Mouse (Mus musculus) intestine, postnatal 0 days (tissue): ENCODE measurements around the gene Fgf11. TPM values are rescaled to one million over a fixed set of nuclear protein-coding genes. Genes with fewer than 3 reads are reported as not detected.

Experiments
- ATAC-seq: fragments of 200-750 bp; cut with Nextera tagmentation; 2 replicates; pipeline ENCODE4 v1.8.0; 2017; ENCODE audit warnings: mild to moderate bottlenecking, moderate TSS enrichment, moderate library complexity
- H3K27ac ChIP-seq: fragments of 300-500 bp; sonication (generic); 2 replicates; pipeline ENCODE4 v1.5.1; 2014; ENCODE audit warnings: mild to moderate bottlenecking, low read depth, low read length, moderate library complexity
- H3K27me3 ChIP-seq: fragments of 300-500 bp; sonication (generic); replicated peaks from 2 replicates; pipeline ENCODE4 v1.6.1; 2014; ENCODE audit warnings: low read length, mixed read lengths; ENCODE audit not compliant: control insufficient read depth, insufficient read depth
- H3K36me3 ChIP-seq: fragments of 300-500 bp; sonication (generic); 2 replicates; pipeline ENCODE4 v1.6.1; 2014; ENCODE audit warnings: mild to moderate bottlenecking, moderate library complexity; ENCODE audit not compliant: control insufficient read depth, insufficient read depth
- H3K4me1 ChIP-seq: fragments of 300-500 bp; sonication (generic); replicated peaks from 2 replicates; pipeline ENCODE4 v1.6.1; 2014; ENCODE audit warnings: antibody characterized with exemption, low read length, mixed read lengths; ENCODE audit not compliant: control insufficient read depth, insufficient read depth
- H3K4me2 ChIP-seq: fragments of 300-500 bp; sonication (generic); replicated peaks from 2 replicates; pipeline ENCODE4 v1.6.1; 2014; ENCODE audit warnings: low read depth, mild to moderate bottlenecking, moderate library complexity
- H3K4me3 ChIP-seq: fragments of 300-500 bp; sonication (generic); 2 replicates; pipeline ENCODE4 v1.5.1; 2014; ENCODE audit warnings: low read depth, low read length
- H3K9ac ChIP-seq: fragments of 300-500 bp; sonication (generic); 2 replicates; pipeline ENCODE4 v1.6.1; 2014; ENCODE audit warnings: mild to moderate bottlenecking, low read depth, low read length
- H3K9me3 ChIP-seq: fragments of 300-500 bp; sonication (generic); 2 replicates; pipeline ENCODE4 v1.6.1; 2016; ENCODE audit warnings: mixed run types; ENCODE audit not compliant: control insufficient read depth
- CTCF ChIP-seq: sonication (generic); IDR thresholded peaks from 2 replicates; pipeline ENCODE4 v1.5.1; 2016; ENCODE audit warnings: low read depth, mild to moderate bottlenecking, control low read depth, antibody characterized with exemption, moderate library complexity
- WGBS: fragments of 180-500 bp; shearing (Covaris S2); extraction: QIAGEN DNeasy Blood & Tissue Kit; methylation state at CpG from one replicate; pipeline ENCODE4 v1.1.7; 2014; 5-methylcytosine and 5-hydroxymethylcytosine counted together
- polyA plus RNA-seq: library from polyadenylated mRNA; unstranded; fragments of >200 nt; fragmentation: Nextera tagmentation; extraction: Ambion mirVana; gene quantifications from 2 replicates; pipeline ENCODE4 v1.2.1, GENCODE M21; 2015

The Fgf11 gene
- polyA plus RNA-seq, 1 experiment from 2014 or later = 0.18 TPM

DNA sequence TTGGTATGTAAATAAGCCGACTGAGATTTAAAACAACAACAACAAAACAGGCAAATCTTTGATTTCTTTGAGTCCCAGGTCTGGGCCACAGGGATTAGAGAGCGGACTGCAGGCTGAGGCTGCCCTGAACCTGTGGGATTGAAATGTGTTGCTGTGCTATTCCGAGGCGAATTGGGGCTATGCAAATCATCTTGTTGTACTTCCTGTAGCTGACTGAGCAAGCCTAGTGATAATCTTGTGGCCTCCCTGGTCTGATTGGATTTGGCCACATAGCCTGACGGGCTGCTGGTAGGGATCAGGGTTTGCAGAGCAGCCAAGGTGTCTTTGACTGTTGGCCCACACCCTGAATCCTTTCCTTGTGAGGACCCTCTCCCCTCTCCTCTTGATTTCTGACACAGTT, 26.7 kb downstream of the Fgf11 start:
- no peaks in the 10 kb centered on the region for H3K4me1 ChIP-seq
- H3K4me2 ChIP-seq = no peak overlapping the region
- no peak overlapping the region for H3K4me3 ChIP-seq
- H3K27me3 ChIP-seq = no peaks in the 10 kb centered on the region
- no peak overlapping the region for H3K27ac ChIP-seq
- WGBS = 64% methylated on average over 5 of the region's 5 CpGs
- H3K36me3 ChIP-seq = peaks cover 21% of the 10 kb centered on the region; the same call in 1 of the 2 replicates
- ATAC-seq = no peak
- TF ChIP-seq CTCF = no peak
- no peaks in the 10 kb centered on the region for H3K9me3 ChIP-seq
- H3K9ac ChIP-seq = no peak overlapping the region

DNA sequence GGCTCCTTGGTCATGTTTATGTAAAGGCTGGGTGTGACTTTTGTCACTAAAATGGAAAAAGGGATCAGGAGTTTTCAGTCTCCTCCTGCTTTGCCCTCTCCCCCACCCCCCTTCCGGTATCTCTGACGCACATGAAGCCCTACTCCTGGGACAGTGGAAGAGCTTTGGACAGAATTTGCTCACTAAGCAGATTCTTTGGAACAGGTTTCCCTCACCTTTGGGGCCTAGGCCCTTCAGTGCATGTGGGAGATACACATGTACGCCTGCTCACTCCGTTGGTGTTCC, 34.1 kb downstream of the Fgf11 start:
- 0 out of 2 replicates have a peak overlapping the region, but pooled peaks have one; percentile 9 for H3K27ac ChIP-seq
- no peak overlapping the region for H3K4me3 ChIP-seq
- H3K4me2 ChIP-seq = peak overlapping the region; percentile 93
- H3K9me3 ChIP-seq = no peaks in the 10 kb centered on the region
- no peaks in the 10 kb centered on the region for H3K27me3 ChIP-seq
- no peaks in the 10 kb centered on the region for H3K4me1 ChIP-seq
- no peak for ATAC-seq
- WGBS = 51% methylated on average over 4 of the region's 4 CpGs
- H3K9ac ChIP-seq = no peak overlapping the region
- peaks cover 4% of the 10 kb centered on the region; the same call in 1 of the 2 replicates for H3K36me3 ChIP-seq
- no peak for TF ChIP-seq CTCF

DNA sequence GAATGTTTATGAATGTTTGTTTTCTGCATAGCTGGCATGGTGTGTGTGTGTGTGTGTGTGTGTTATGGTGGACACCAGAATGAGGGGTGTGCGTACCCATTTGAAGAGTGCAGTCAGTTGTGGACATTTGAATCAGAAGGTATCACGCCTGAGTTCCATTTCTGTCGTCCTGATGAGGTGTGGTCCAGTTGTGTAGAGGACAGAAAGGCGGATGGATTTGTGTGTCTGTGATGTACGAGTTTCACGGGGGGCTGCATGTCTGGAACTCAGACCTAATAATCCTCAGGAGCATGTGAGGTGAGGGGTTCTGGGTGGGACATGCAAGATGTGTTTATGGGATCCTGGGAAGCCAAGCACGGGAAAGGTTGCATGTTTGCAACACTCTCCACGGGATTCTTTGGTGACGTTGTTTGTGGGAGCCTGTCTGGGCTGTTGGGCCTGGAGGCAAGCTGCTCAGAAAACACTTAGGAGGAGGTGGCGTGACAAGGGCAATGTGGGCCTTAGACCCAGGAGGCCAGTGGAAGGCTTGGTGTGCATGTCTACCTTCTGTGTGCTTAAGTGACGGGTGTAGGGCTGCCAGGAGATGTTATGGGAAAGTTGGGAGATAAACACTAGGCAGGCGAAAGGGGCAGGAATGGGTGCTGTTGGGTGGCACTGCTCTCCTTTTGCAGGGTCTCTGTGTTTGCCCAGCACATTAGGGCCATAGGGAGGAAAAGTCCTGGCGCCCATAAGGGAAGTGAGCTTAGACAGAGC, 34.6 kb downstream of the Fgf11 start:
- ATAC-seq = no peak
- Histone ChIP-seq H3K27me3 (no peaks in the 10 kb centered on the region), H3K27ac (no peak overlapping the region), H3K36me3 (peaks cover 4% of the 10 kb centered on the region; the same call in 1 of the 2 replicates), H3K4me3 (peak overlapping the region; percentile 93), H3K9me3 (no peaks in the 10 kb centered on the region), H3K4me2 (peak overlapping the region; percentile 93), H3K4me1 (no peaks in the 10 kb centered on the region), H3K9ac (peak overlapping the region; percentile 91; the same call in 1 of the 2 replicates)
- no peak for TF ChIP-seq CTCF
- WGBS = 61% methylated on average over 13 of the region's 13 CpGs

DNA sequence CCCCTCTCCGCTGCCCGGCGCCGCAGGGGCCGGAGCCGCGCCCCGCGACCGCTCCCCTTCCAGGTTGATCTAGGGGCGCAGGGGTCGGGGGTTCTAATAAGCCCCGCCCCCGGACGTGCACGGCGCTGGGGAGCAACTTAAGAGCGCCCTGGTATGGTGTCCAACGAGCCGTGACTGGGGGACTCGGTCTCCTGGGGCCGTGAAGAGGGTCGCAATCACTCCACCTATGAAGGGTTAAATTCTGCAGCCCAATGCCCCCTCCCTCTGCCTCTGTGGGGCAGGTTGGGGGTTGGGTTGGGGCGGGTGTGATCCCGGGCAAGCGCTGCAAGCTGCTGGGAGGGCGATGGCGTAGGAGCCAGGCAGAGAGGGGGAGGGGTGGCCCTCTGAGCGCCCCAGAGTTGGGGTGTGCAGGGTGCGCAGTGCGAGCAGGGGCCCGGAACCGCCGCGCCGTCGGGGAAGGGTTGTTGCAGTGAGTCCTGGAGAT, 35.5 kb downstream of the Fgf11 start:
- no peaks in the 10 kb centered on the region for H3K9me3 ChIP-seq
- H3K27me3 ChIP-seq = no peaks in the 10 kb centered on the region
- peak overlapping the region; percentile 86 for H3K27ac ChIP-seq
- peak; percentile 73 for ATAC-seq
- no peak for TF ChIP-seq CTCF
- under 1% methylated on average over 36 of the region's 37 CpGs for WGBS
- H3K4me2 ChIP-seq = peak overlapping the region; percentile 93
- H3K4me3 ChIP-seq = peak overlapping the region; percentile 93
- H3K36me3 ChIP-seq = peaks cover 4% of the 10 kb centered on the region; the same call in 1 of the 2 replicates
- H3K9ac ChIP-seq = peak overlapping the region; percentile 91
- no peaks in the 10 kb centered on the region for H3K4me1 ChIP-seq

DNA sequence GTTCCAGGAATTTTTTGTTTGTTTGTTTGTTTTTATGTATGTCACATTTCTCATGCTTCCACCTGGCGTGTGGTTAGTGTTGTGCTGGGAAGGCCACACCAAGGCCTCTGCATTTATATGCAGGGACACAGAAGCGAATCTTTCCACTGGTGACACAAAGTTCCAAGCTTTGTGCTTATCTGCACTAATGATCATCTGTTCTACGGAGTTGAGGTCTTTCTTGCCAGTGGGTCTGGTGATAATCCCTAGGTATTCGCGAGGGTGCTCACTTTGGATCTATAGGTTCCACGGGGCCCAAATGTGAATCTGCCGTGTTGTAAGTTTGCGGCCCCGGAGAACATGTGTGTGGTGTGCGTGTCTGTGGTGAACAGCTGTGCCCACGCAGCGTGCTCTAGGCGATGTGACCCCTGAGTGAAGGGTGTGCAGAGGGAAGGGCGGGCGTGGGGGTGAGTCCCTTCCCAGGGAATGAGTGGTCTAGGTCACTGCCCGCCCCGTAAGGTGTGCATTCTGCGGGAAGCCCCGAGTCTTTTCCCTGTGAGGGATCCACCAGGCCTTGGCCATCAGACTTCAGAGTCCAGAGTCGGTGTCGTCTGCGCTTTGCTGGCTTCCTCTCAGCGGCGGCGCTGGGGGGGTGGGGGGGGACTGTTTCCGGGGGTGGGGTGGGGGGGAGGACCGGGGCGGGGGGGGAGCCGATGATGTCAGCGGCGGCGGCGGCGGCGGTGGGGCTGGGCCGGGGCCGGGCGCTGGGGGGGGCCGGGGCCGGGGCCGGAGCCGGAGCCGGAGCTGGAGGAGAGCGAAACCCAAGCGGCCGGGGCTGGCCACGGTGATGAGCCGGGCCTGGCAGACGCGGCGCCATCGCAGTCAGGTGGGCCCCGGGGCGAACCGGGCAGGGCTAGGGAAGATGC, 36.2 kb downstream of the Fgf11 start, which contains the start of gene Zbtb4:
Gene Zbtb4 (plus strand): TSS at position 692 of the 905 bp plus-strand sequence.
- TF ChIP-seq CTCF = no peak
- Histone ChIP-seq H3K27me3 (no peaks in the 10 kb centered on the region), H3K27ac (peak within 1 kb of the TSS; percentile 86), H3K36me3 (no peaks in the 10 kb centered on the region), H3K4me2 (peak within 1 kb of the TSS; percentile 93), H3K9me3 (no peaks in the 10 kb centered on the region), H3K4me3 (peak within 1 kb of the TSS; percentile 93), H3K4me1 (no peaks in the 10 kb centered on the region), H3K9ac (peak within 1 kb of the TSS; percentile 91)
- peak; percentile 57 for ATAC-seq
- 21% methylated on average over 44 of the region's 55 CpGs for WGBS

DNA sequence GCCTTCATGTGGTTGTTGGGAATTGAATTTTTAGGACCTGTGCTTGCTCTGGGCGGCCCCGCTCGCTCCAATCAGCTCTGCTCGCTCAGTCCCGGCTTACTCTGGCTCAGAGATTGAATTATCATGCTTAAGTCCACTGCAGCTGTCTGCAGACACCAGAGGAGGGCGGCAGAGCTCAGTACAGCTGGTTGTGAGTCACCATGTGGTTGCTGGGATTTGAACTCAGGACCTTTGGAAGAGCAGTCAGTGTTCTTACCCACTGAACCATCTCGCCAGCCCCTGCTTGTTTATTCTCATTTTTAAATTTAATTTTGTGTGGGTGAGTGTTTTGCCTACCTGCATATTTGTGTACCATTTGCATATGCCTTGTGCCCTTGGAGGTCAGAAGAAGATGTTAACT, 38.1 kb downstream of the Fgf11 start:
- Histone ChIP-seq H3K36me3 (no peaks in the 10 kb centered on the region), H3K4me2 (no peak overlapping the region), H3K27me3 (no peaks in the 10 kb centered on the region), H3K27ac (no peak overlapping the region), H3K4me1 (no peaks in the 10 kb centered on the region), H3K9ac (no peak overlapping the region), H3K4me3 (no peak overlapping the region), H3K9me3 (no peaks in the 10 kb centered on the region)
- peak; percentile 58 for TF ChIP-seq CTCF
- no peak for ATAC-seq
- 76% methylated on average over 7 of the region's 7 CpGs for WGBS
